Mouse (Mus musculus): ENCODE data around the gene Timm22. TPM values are rescaled to one million over a fixed set of nuclear protein-coding genes. Genes with fewer than 3 reads are reported as not detected.

Timm22 gene
- polyA plus RNA-seq, 1 experiment from 2014 or later, result 113 TPM

- no peaks in the 10 kb centered on the region for H3K4me1 ChIP-seq (replicated peaks; ENCODE audit: control insufficient read depth, insufficient read depth, low read length)
- H3K27ac ChIP-seq (ENCODE audit: low read depth, low read length), result no peak overlapping the region
- H3K4me3 ChIP-seq (ENCODE audit: low read depth, low read length), result no peak overlapping the region
- ATAC-seq (ENCODE audit: low FRiP score) (no peak), DNase-seq (ENCODE audit: low spot score) (no peak)
- peaks cover 10% of the 10 kb centered on the region; the same call in 1 of the 2 replicates for H3K36me3 ChIP-seq (ENCODE audit: control insufficient read depth, insufficient read depth, low read length)
- no peaks in the 10 kb centered on the region for H3K27me3 ChIP-seq (ENCODE audit: control insufficient read depth, insufficient read depth, low read length)
- 96% methylated on average over 4 of the region's 4 CpGs for WGBS
- no peaks in the 10 kb centered on the region for H3K9me3 ChIP-seq (ENCODE audit: control insufficient read depth, low read length)
- no peak overlapping the region for H3K4me2 ChIP-seq (replicated peaks; ENCODE audit: low read depth, low read length)
- H3K9ac ChIP-seq (ENCODE audit: low read depth, low read length), result no peak overlapping the region
Measured at GRCm38 (mm10) chr11:76415001-76415400, 8.2 kb downstream of the Timm22 start.

- no peak for ATAC-seq (ENCODE audit: low FRiP score)
- Histone ChIP-seq H3K36me3 (ENCODE audit: control insufficient read depth, insufficient read depth, low read length) (peaks cover 10% of the 10 kb centered on the region; the same call in 1 of the 2 replicates), H3K4me2 (replicated peaks; ENCODE audit: low read depth, low read length) (no peak overlapping the region), H3K27me3 (ENCODE audit: control insufficient read depth, insufficient read depth, low read length) (no peaks in the 10 kb centered on the region), H3K9me3 (ENCODE audit: control insufficient read depth, low read length) (no peaks in the 10 kb centered on the region), H3K4me1 (replicated peaks; ENCODE audit: control insufficient read depth, insufficient read depth, low read length) (no peaks in the 10 kb centered on the region), H3K9ac (ENCODE audit: low read depth, low read length) (no peak overlapping the region), H3K4me3 (ENCODE audit: low read depth, low read length) (no peak overlapping the region), H3K27ac (ENCODE audit: low read depth, low read length) (no peak overlapping the region)
- WGBS, result 57% methylated on average over 2 of the region's 2 CpGs
- DNase-seq (ENCODE audit: low spot score), result peak; percentile 15
Measured at GRCm38 (mm10) chr11:76415985-76416384, 9.2 kb downstream of the Timm22 start.

GRCm38 (mm10) chr11:76418423-76418822 lies 11.7 kb downstream of the Timm22 start:
- 86% methylated on average over 8 of the region's 8 CpGs for WGBS
- Histone ChIP-seq H3K9ac (ENCODE audit: low read depth, low read length) (no peak overlapping the region), H3K36me3 (ENCODE audit: control insufficient read depth, insufficient read depth, low read length) (peaks cover 10% of the 10 kb centered on the region)

GRCm38 (mm10) chr11:76419179-76419578 lies 12.4 kb downstream of the Timm22 start:
- ATAC-seq (ENCODE audit: low FRiP score) (no peak), DNase-seq (ENCODE audit: low spot score) (no peak)
- Histone ChIP-seq H3K9me3 (ENCODE audit: control insufficient read depth, low read length) (no peaks in the 10 kb centered on the region), H3K4me3 (ENCODE audit: low read depth, low read length) (no peak overlapping the region), H3K4me2 (replicated peaks; ENCODE audit: low read depth, low read length) (no peak overlapping the region), H3K27me3 (ENCODE audit: control insufficient read depth, insufficient read depth, low read length) (no peaks in the 10 kb centered on the region), H3K9ac (ENCODE audit: low read depth, low read length) (no peak overlapping the region), H3K36me3 (ENCODE audit: control insufficient read depth, insufficient read depth, low read length) (peaks cover 7% of the 10 kb centered on the region), H3K27ac (ENCODE audit: low read depth, low read length) (no peak overlapping the region), H3K4me1 (replicated peaks; ENCODE audit: control insufficient read depth, insufficient read depth, low read length) (no peaks in the 10 kb centered on the region)
- WGBS, result 61% methylated on average over 4 of the region's 4 CpGs

More at GRCm38 (mm10) chr11:76418423-76418822, 11.7 kb downstream of the Timm22 start:
- Histone ChIP-seq H3K27me3 (ENCODE audit: control insufficient read depth, insufficient read depth, low read length) (no peaks in the 10 kb centered on the region), H3K4me2 (replicated peaks; ENCODE audit: low read depth, low read length) (no peak overlapping the region), H3K9me3 (ENCODE audit: control insufficient read depth, low read length) (no peaks in the 10 kb centered on the region), H3K4me1 (replicated peaks; ENCODE audit: control insufficient read depth, insufficient read depth, low read length) (no peaks in the 10 kb centered on the region), H3K27ac (ENCODE audit: low read depth, low read length) (no peak overlapping the region), H3K4me3 (ENCODE audit: low read depth, low read length) (no peak overlapping the region)
- no peak for ATAC-seq (ENCODE audit: low FRiP score)
- DNase-seq (ENCODE audit: low spot score), result no peak

GRCm38 (mm10) chr11:76420896-76421295 lies 14.1 kb downstream of the Timm22 start:
- DNase-seq (ENCODE audit: low spot score) (no peak), ATAC-seq (ENCODE audit: low FRiP score) (no peak)
- H3K36me3 ChIP-seq (ENCODE audit: control insufficient read depth, insufficient read depth, low read length), result peaks cover 5% of the 10 kb centered on the region
- no peak overlapping the region for H3K4me3 ChIP-seq (ENCODE audit: low read depth, low read length)
- no peaks in the 10 kb centered on the region for H3K9me3 ChIP-seq (ENCODE audit: control insufficient read depth, low read length)
- no peaks in the 10 kb centered on the region for H3K4me1 ChIP-seq (replicated peaks; ENCODE audit: control insufficient read depth, insufficient read depth, low read length)
- H3K4me2 ChIP-seq (replicated peaks; ENCODE audit: low read depth, low read length), result no peak overlapping the region
- WGBS, result 75% methylated on average over 4 of the region's 4 CpGs
- H3K27me3 ChIP-seq (ENCODE audit: control insufficient read depth, insufficient read depth, low read length), result no peaks in the 10 kb centered on the region
- no peak overlapping the region for H3K9ac ChIP-seq (ENCODE audit: low read depth, low read length)
- H3K27ac ChIP-seq (ENCODE audit: low read depth, low read length), result no peak overlapping the region

- DNase-seq (ENCODE audit: low spot score), result no peak
- WGBS, result 87% methylated on average over 6 of the region's 6 CpGs
- H3K27ac ChIP-seq (ENCODE audit: low read depth, low read length), result no peak overlapping the region
Measured at GRCm38 (mm10) chr11:76425749-76426148, 19.0 kb downstream of the Timm22 start.

GRCm38 (mm10) chr11:76427781-76428180 lies 21.0 kb downstream of the Timm22 start:
- WGBS, result 70% methylated on average over 3 of the region's 3 CpGs
- ATAC-seq (ENCODE audit: low FRiP score), result no peak
- no peak overlapping the region for H3K4me2 ChIP-seq (replicated peaks; ENCODE audit: low read depth, low read length)
- H3K9me3 ChIP-seq (ENCODE audit: control insufficient read depth, low read length), result no peaks in the 10 kb centered on the region
- no peaks in the 10 kb centered on the region for H3K27me3 ChIP-seq (ENCODE audit: control insufficient read depth, insufficient read depth, low read length)
- no peak overlapping the region for H3K4me3 ChIP-seq (ENCODE audit: low read depth, low read length)
- H3K4me1 ChIP-seq (replicated peaks; ENCODE audit: control insufficient read depth, insufficient read depth, low read length), result no peaks in the 10 kb centered on the region
- H3K27ac ChIP-seq (ENCODE audit: low read depth, low read length), result no peak overlapping the region
- no peak overlapping the region for H3K9ac ChIP-seq (ENCODE audit: low read depth, low read length)
- H3K36me3 ChIP-seq (ENCODE audit: control insufficient read depth, insufficient read depth, low read length), result no peaks in the 10 kb centered on the region
- DNase-seq (ENCODE audit: low spot score), result no peak

More at GRCm38 (mm10) chr11:76425749-76426148, 19.0 kb downstream of the Timm22 start:
- ATAC-seq (ENCODE audit: low FRiP score), result no peak
- no peaks in the 10 kb centered on the region for H3K9me3 ChIP-seq (ENCODE audit: control insufficient read depth, low read length)
- no peaks in the 10 kb centered on the region for H3K4me1 ChIP-seq (replicated peaks; ENCODE audit: control insufficient read depth, insufficient read depth, low read length)
- no peak overlapping the region for H3K9ac ChIP-seq (ENCODE audit: low read depth, low read length)
- no peak overlapping the region for H3K4me2 ChIP-seq (replicated peaks; ENCODE audit: low read depth, low read length)
- no peaks in the 10 kb centered on the region; the same call in 1 of the 2 replicates for H3K36me3 ChIP-seq (ENCODE audit: control insufficient read depth, insufficient read depth, low read length)
- H3K4me3 ChIP-seq (ENCODE audit: low read depth, low read length), result no peak overlapping the region
- H3K27me3 ChIP-seq (ENCODE audit: control insufficient read depth, insufficient read depth, low read length), result no peaks in the 10 kb centered on the region

- no peak for ATAC-seq (ENCODE audit: low FRiP score)
- no peak for DNase-seq (ENCODE audit: low spot score)
Measured at GRCm38 (mm10) chr11:76429046-76429445, 22.3 kb downstream of the Timm22 start.

GRCm38 (mm10) chr11:76429556-76429955 lies 22.8 kb downstream of the Timm22 start:
- H3K27ac ChIP-seq (ENCODE audit: low read depth, low read length), result 0 out of 2 replicates have a peak overlapping the region, but pooled peaks have one; percentile 13
- H3K4me2 ChIP-seq (replicated peaks; ENCODE audit: low read depth, low read length), result no peak overlapping the region
- H3K4me1 ChIP-seq (replicated peaks; ENCODE audit: control insufficient read depth, insufficient read depth, low read length), result no peaks in the 10 kb centered on the region
- 59% methylated on average over 7 of the region's 7 CpGs for WGBS
- H3K36me3 ChIP-seq (ENCODE audit: control insufficient read depth, insufficient read depth, low read length), result no peaks in the 10 kb centered on the region
- DNase-seq (ENCODE audit: low spot score), result no peak
- no peak overlapping the region for H3K9ac ChIP-seq (ENCODE audit: low read depth, low read length)
- ATAC-seq (ENCODE audit: low FRiP score), result no peak
- H3K27me3 ChIP-seq (ENCODE audit: control insufficient read depth, insufficient read depth, low read length), result no peaks in the 10 kb centered on the region
- no peaks in the 10 kb centered on the region for H3K9me3 ChIP-seq (ENCODE audit: control insufficient read depth, low read length)
- H3K4me3 ChIP-seq (ENCODE audit: low read depth, low read length), result no peak overlapping the region

More at GRCm38 (mm10) chr11:76429046-76429445, 22.3 kb downstream of the Timm22 start:
- Histone ChIP-seq H3K27me3 (ENCODE audit: control insufficient read depth, insufficient read depth, low read length) (no peaks in the 10 kb centered on the region), H3K27ac (ENCODE audit: low read depth, low read length) (no peak overlapping the region), H3K9ac (ENCODE audit: low read depth, low read length) (no peak overlapping the region), H3K9me3 (ENCODE audit: control insufficient read depth, low read length) (no peaks in the 10 kb centered on the region), H3K4me1 (replicated peaks; ENCODE audit: control insufficient read depth, insufficient read depth, low read length) (no peaks in the 10 kb centered on the region), H3K4me3 (ENCODE audit: low read depth, low read length) (no peak overlapping the region), H3K36me3 (ENCODE audit: control insufficient read depth, insufficient read depth, low read length) (no peaks in the 10 kb centered on the region), H3K4me2 (replicated peaks; ENCODE audit: low read depth, low read length) (no peak overlapping the region)
- WGBS, result 59% methylated on average over 4 of the region's 4 CpGs

All from hindbrain, embryonic 11.5 days (tissue).